Mouse (Mus musculus) layer of hippocampus, postnatal 10 days (tissue): Measurements from ENCODE around the gene Nsd2. TPM values are rescaled to one million over a fixed set of nuclear protein-coding genes. Genes with fewer than 3 reads are reported as not detected.
"Not testable (repeated sequence)": the region's sequence is repeated elsewhere in the genome, so short reads cannot be mapped to it uniquely, and the experiment has no call there.

Experiments
- DNase-seq, 2 experiments: peaks; one replicate each; pipeline ENCODE4 v3.0.0; 2021; ENCODE audit warnings: low spot score in 2 of 2
- microRNA-seq, 2 experiments: library from miRNA; unstranded; fragments of <30 nt; microRNA quantifications; one replicate each; pipeline ENCODE4 v1.2.0; 2021
- total RNA-seq, 2 experiments: library from RNA; stranded (reverse); gene quantifications; 2 replicates each; pipeline ENCODE4 v1.2.3; 2021

Nsd2 gene
- total RNA-seq, 2 experiments from 2014 or later, result 131 to 143 TPM

GRCm38 (mm10) chr5:33922566-33922965 is 102.0 kb downstream of the Nsd2 start:
- DNase-seq, result no peak

GRCm38 (mm10) chr5:33926170-33926569 is 105.6 kb downstream of the Nsd2 start:
- no peak for DNase-seq

- no peak for DNase-seq
Measured at GRCm38 (mm10) chr5:33932413-33932812, 111.9 kb downstream of the Nsd2 start.

- no peak for DNase-seq
Measured at GRCm38 (mm10) chr5:33934081-33934480, 113.6 kb downstream of the Nsd2 start.

- DNase-seq, result no peak
Measured at GRCm38 (mm10) chr5:33934877-33935276, 114.4 kb downstream of the Nsd2 start.

- no peak for DNase-seq
Measured at GRCm38 (mm10) chr5:33935700-33936111, 115.2 kb downstream of the Nsd2 start.

- peak; percentile 97 to 99 for DNase-seq
Measured at GRCm38 (mm10) chr5:33936120-33936707, 115.7 kb downstream of the Nsd2 start, which contains the start of gene Nelfa. TSS of gene Nelfa (minus strand) at chr5:33936413.

- no peak for DNase-seq
Measured at GRCm38 (mm10) chr5:33937230-33937629, 116.7 kb downstream of the Nsd2 start.

GRCm38 (mm10) chr5:33938448-33938847 is 117.9 kb downstream of the Nsd2 start:
- no peak for DNase-seq

- DNase-seq, result not testable (repeated sequence)
Measured at GRCm38 (mm10) chr5:33947035-33947434, 126.5 kb downstream of the Nsd2 start.

Small RNA genes lying within 50 kb of the gene (microRNA-seq; reads per million reads assigned to microRNA genes)
- 1.3 to 1.8 reads per million in 2 experiments for gene Mir7024

Other genes starting within 250 kb of the Nsd2 start
- 10 to 100 TPM; 20.4 to 24.0 TPM for gene Fam53a, start 191.1 kb upstream of the Nsd2 start, total RNA-seq
- gene Gm9903, start 190.8 kb upstream of the Nsd2 start, total RNA-seq, result under 1 TPM in 1 of 2 experiments, not detected in 1; 0.73 TPM
- gene Slbp, start 168.2 kb upstream of the Nsd2 start, total RNA-seq, result 10 to 100 TPM; 28.7 to 31.7 TPM
- gene Tacc3, start 162.6 kb upstream of the Nsd2 start, total RNA-seq, result 10 to 100 TPM; 12.4 to 14.1 TPM
- gene Tmem129, start 162.3 kb upstream of the Nsd2 start, total RNA-seq, result 10 to 100 TPM; 21.4 to 22.4 TPM
- gene Fgfr3, start 99.1 kb upstream of the Nsd2 start, total RNA-seq, result 100 to 1,000 TPM; 123 to 134 TPM
- gene Letm1, start 37.9 kb upstream of the Nsd2 start, total RNA-seq, result 100 to 1,000 TPM; 105 to 106 TPM
- gene Nelfa, start 115.7 kb downstream of the Nsd2 start, total RNA-seq, result 10 to 100 TPM; 18.6 to 20.1 TPM
- 100 to 1,000 TPM; 127 to 160 TPM for gene Gm1673, start 162.7 kb downstream of the Nsd2 start, total RNA-seq
- gene Nat8l, start 175.3 kb downstream of the Nsd2 start, total RNA-seq, result 10 to 100 TPM; 60.2 to 65.0 TPM